Mouse (Mus musculus) midbrain, embryonic 11.5 days (tissue): ENCODE measurements around the gene Clcn2. TPM values are rescaled to one million over a fixed set of nuclear protein-coding genes. Genes with fewer than 3 reads are reported as not detected.

Source experiments
- ATAC-seq: fragments of 200-750 bp; cut with Nextera tagmentation; 2 replicates; pipeline ENCODE4 v1.8.0; 2017; ENCODE audit warnings: moderate TSS enrichment, moderate library complexity; ENCODE audit not compliant: low FRiP score
- DNase-seq: peaks from one replicate; pipeline ENCODE4 v3.0.0; 2015; ENCODE audit warnings: low spot score; ENCODE audit errors: missing footprints
- H3K27ac ChIP-seq: fragments of 300-500 bp; sonication (generic); 2 replicates; pipeline ENCODE4 v1.5.1; 2014; ENCODE audit warnings: low read depth, low read length
- H3K27me3 ChIP-seq: fragments of 300-500 bp; sonication (generic); 2 replicates; pipeline ENCODE4 v1.6.1; 2014; ENCODE audit warnings: mild to moderate bottlenecking, low read length, moderate library complexity, mixed read lengths; ENCODE audit not compliant: control insufficient read depth, insufficient read depth
- H3K36me3 ChIP-seq: fragments of 300-500 bp; sonication (generic); 2 replicates; pipeline ENCODE4 v1.6.1; 2014; ENCODE audit warnings: mild to moderate bottlenecking, low read length, moderate library complexity, mixed read lengths; ENCODE audit not compliant: control insufficient read depth, insufficient read depth
- H3K4me1 ChIP-seq: fragments of 300-500 bp; sonication (generic); 2 replicates; pipeline ENCODE4 v1.6.1; 2014; ENCODE audit warnings: low read length; ENCODE audit not compliant: control insufficient read depth, insufficient read depth
- H3K4me2 ChIP-seq: fragments of 300-500 bp; sonication (generic); 2 replicates; pipeline ENCODE4 v1.6.1; 2014; ENCODE audit warnings: mild to moderate bottlenecking, moderate library complexity
- H3K4me3 ChIP-seq: fragments of 300-500 bp; sonication (generic); 2 replicates; pipeline ENCODE4 v1.5.1; 2014; ENCODE audit warnings: low read depth, low read length
- H3K9ac ChIP-seq: fragments of 300-500 bp; sonication (generic); 2 replicates; pipeline ENCODE4 v1.6.1; 2014; ENCODE audit warnings: low read length
- H3K9me3 ChIP-seq: fragments of 300-500 bp; sonication (generic); 2 replicates; pipeline ENCODE4 v1.6.1; 2016; ENCODE audit warnings: low read length; ENCODE audit not compliant: control insufficient read depth
- WGBS: fragments of 180-500 bp; shearing (Covaris S2); extraction: QIAGEN DNeasy Blood & Tissue Kit; methylation state at CpG from one replicate; pipeline ENCODE4 v1.1.7; 2014; 5-methylcytosine and 5-hydroxymethylcytosine counted together
- polyA plus RNA-seq: library from polyadenylated mRNA; unstranded; fragments of >200 nt; fragmentation: Nextera tagmentation; extraction: Ambion mirVana; gene quantifications from 2 replicates; pipeline ENCODE4 v1.2.1, GENCODE M21; 2014

Clcn2 gene
- 15.1 and 16.0 TPM in 2 replicates for polyA plus RNA-seq

DNA sequence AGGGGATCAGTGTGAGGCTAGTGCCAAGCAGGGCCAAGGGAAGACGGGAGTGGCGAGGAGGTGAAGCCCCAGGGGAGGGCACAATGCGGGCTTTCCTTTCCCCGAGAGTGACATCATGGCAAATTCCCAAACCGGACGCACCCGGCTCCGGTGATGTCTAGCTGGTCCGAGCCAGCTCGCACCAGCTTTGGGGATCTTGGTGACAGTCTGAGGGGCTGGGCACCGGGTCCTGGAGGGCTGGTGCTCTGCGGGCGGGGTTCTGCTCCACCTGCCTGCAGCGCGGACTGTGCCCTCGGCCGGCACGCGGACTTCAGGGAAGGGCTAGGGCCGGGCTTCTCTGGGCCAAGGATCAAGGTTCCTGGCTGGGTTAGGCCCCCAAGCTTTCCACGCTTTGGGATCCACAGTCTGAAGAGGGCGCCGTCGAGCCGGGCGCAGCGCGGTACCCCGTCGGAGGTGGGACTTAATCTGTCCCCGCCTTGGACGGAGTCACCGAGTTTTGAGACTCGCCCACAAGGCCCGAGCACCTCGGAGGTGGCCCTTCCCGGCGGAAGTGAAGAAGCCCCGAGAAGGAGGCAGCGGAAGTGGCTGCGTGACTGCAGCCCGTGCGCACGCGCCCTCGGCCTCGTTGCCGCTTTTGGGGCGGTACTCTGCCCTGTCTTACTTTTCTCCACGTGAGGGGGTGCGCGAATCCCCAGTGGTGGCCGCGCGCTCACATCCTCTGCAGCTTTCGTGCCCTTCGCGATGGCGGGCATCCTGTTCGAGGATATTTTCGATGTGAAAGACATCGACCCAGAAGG, at the start of gene Clcn2, which contains the start of gene Polr2h:
Gene Clcn2, minus strand, starts transcription at position 566 of the 797 bp plus-strand sequence.
Gene Polr2h, plus strand, starts transcription at position 485 of the 797 bp plus-strand sequence.
- Histone ChIP-seq H3K4me3 (peak within 1 kb of the TSS; percentile 60), H3K9ac (peak within 1 kb of the TSS; percentile 80), H3K27me3 (no peaks in the 10 kb centered on the region), H3K36me3 (peaks cover 2% of the 10 kb centered on the region; the same call in 1 of the 2 replicates), H3K4me2 (peak within 1 kb of the TSS; percentile 73), H3K27ac (peak within 1 kb of the TSS; percentile 82), H3K9me3 (no peaks in the 10 kb centered on the region), H3K4me1 (peaks cover 27% of the 10 kb centered on the region)
- ATAC-seq (peak; percentile 79), DNase-seq (peak; percentile 98)
- under 1% methylated on average over 62 of the region's 62 CpGs for WGBS

DNA sequence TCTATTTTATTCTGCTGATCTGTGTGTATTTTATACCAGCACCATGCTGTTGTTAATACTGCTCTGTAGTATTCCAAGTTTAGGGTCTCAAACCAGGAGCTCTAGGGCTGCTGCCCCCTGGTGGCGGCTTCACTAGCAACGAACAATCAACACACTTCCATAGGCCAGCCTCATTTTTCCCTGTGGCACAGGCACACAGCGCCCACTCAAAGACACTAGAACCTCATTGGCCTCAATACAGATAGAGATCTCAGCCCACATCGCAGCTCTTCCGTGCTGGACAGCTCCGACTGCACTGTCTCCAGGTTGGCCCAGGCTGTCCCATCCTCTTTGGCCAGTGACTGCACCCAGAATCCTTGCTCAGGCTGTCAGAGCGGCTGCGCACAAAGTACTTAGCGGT, 47.7 kb upstream of the Clcn2 start:
- ATAC-seq: no peak
- H3K9ac ChIP-seq: no peak overlapping the region
- DNase-seq: peak; percentile 89
- WGBS: 49% methylated on average over 9 of the region's 9 CpGs
- no peaks in the 10 kb centered on the region for H3K4me1 ChIP-seq
- no peak overlapping the region for H3K4me2 ChIP-seq
- H3K36me3 ChIP-seq: no peaks in the 10 kb centered on the region
- no peak overlapping the region for H3K27ac ChIP-seq
- H3K4me3 ChIP-seq: no peak overlapping the region
- no peaks in the 10 kb centered on the region for H3K27me3 ChIP-seq
- H3K9me3 ChIP-seq: no peaks in the 10 kb centered on the region

DNA sequence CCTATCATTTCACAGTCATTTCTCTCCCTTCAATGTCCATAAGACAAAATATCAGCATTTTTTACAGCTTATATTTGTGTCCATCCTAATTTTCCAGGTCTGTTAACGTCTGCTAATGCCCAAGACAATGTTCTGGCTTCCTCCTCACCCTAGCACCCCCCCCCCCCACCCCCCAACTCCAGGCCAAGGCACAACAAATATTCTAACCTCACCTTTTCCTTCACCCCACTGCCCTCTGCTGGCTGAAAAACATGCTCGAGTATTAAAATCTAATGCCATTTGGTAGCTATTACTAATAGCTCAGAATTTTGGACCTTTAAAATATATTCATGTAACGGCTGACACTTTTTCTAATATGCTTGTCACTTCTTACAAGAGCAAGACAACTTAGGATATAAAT, 44.1 kb upstream of the Clcn2 start:
- no peaks in the 10 kb centered on the region for H3K9me3 ChIP-seq
- no peaks in the 10 kb centered on the region for H3K4me1 ChIP-seq
- no peak overlapping the region for H3K4me2 ChIP-seq
- no peak overlapping the region for H3K4me3 ChIP-seq
- no peak for DNase-seq
- H3K9ac ChIP-seq: no peak overlapping the region
- no peaks in the 10 kb centered on the region for H3K36me3 ChIP-seq
- no peaks in the 10 kb centered on the region for H3K27me3 ChIP-seq
- WGBS: 14% methylated on average over 3 of the region's 3 CpGs
- no peak for ATAC-seq
- H3K27ac ChIP-seq: no peak overlapping the region

DNA sequence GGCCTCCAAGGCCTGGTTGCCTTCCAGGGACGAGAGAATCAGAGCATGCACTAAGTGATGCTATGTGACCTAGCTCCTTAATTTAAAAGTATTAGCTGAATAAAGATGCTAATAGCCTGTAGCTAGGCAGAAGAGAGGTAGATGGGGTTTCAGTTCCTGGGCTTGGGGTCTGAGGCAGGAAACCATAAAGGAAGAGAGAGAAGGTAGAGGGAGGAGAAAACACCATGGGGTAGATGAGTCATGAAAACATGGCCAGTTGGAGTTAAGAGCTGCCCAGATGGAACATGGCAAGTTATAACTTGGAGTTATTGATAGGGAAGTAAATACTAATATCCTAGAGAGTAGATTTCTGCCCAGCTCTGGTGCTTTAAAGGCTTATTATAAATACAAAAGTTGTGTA, 39.8 kb upstream of the Clcn2 start:
- no peaks in the 10 kb centered on the region for H3K9me3 ChIP-seq
- no peaks in the 10 kb centered on the region for H3K36me3 ChIP-seq
- H3K4me1 ChIP-seq: no peaks in the 10 kb centered on the region
- DNase-seq (no peak), ATAC-seq (no peak)
- H3K4me3 ChIP-seq: no peak overlapping the region
- 75% methylated on average over 1 of the region's 1 CpGs for WGBS
- H3K4me2 ChIP-seq: no peak overlapping the region
- no peak overlapping the region for H3K27ac ChIP-seq
- H3K9ac ChIP-seq: no peak overlapping the region
- no peaks in the 10 kb centered on the region for H3K27me3 ChIP-seq

GRCm38 (mm10) chr16:20756052-20756451, 38.5 kb upstream of the Clcn2 start:
- Histone ChIP-seq H3K27me3 (no peaks in the 10 kb centered on the region), H3K4me3 (no peak overlapping the region), H3K4me2 (no peak overlapping the region), H3K9me3 (no peaks in the 10 kb centered on the region), H3K27ac (no peak overlapping the region), H3K36me3 (no peaks in the 10 kb centered on the region), H3K4me1 (no peaks in the 10 kb centered on the region), H3K9ac (no peak overlapping the region)
- ATAC-seq: no peak
- no peak for DNase-seq
- WGBS: 91% methylated on average over 5 of the region's 5 CpGs

GRCm38 (mm10) chr16:20750518-20750917, 33.0 kb upstream of the Clcn2 start:
- no peak for DNase-seq
- H3K9ac ChIP-seq: no peak overlapping the region
- no peaks in the 10 kb centered on the region for H3K9me3 ChIP-seq
- no peak overlapping the region for H3K4me2 ChIP-seq
- no peaks in the 10 kb centered on the region for H3K36me3 ChIP-seq
- no peak overlapping the region for H3K27ac ChIP-seq
- ATAC-seq: no peak
- H3K27me3 ChIP-seq: no peaks in the 10 kb centered on the region
- 60% methylated on average over 8 of the region's 8 CpGs for WGBS
- no peak overlapping the region for H3K4me3 ChIP-seq
- no peaks in the 10 kb centered on the region for H3K4me1 ChIP-seq

DNA sequence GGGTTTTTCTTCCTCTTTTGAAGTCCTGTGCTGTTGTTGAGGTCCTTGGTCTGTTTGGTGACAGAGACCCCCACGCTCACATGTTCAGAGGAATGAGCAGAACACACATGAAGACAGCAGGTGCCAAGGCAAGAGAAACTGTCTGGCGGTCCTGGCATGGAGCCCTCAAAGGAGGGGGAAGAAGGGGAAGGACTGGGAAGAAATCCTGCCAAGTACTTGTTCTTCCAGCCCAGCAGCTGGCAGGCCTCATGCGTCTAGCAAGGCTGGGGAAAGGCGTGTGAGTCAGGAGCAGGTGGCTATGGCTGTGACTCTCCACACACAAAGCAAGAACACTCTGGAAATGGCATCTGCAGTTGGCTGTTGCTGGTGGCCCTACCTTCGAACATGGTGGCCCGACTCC, 29.1 kb upstream of the Clcn2 start:
- no peaks in the 10 kb centered on the region for H3K4me1 ChIP-seq
- H3K27ac ChIP-seq: no peak overlapping the region
- no peaks in the 10 kb centered on the region for H3K27me3 ChIP-seq
- no peak for ATAC-seq
- H3K9me3 ChIP-seq: no peaks in the 10 kb centered on the region
- no peaks in the 10 kb centered on the region for H3K36me3 ChIP-seq
- H3K9ac ChIP-seq: no peak overlapping the region
- no peak overlapping the region for H3K4me3 ChIP-seq
- 90% methylated on average over 6 of the region's 6 CpGs for whole genome bisulfite sequencing
- DNase-seq: no peak
- no peak overlapping the region for H3K4me2 ChIP-seq

GRCm38 (mm10) chr16:20739845-20740244, 22.3 kb upstream of the Clcn2 start:
- Histone ChIP-seq H3K4me2 (no peak overlapping the region), H3K9me3 (no peaks in the 10 kb centered on the region), H3K9ac (no peak overlapping the region), H3K27me3 (peaks cover 12% of the 10 kb centered on the region), H3K27ac (no peak overlapping the region), H3K4me1 (no peaks in the 10 kb centered on the region), H3K4me3 (no peak overlapping the region), H3K36me3 (no peaks in the 10 kb centered on the region)
- no peak for DNase-seq
- WGBS: 93% methylated on average over 9 of the region's 9 CpGs
- ATAC-seq: no peak

DNA sequence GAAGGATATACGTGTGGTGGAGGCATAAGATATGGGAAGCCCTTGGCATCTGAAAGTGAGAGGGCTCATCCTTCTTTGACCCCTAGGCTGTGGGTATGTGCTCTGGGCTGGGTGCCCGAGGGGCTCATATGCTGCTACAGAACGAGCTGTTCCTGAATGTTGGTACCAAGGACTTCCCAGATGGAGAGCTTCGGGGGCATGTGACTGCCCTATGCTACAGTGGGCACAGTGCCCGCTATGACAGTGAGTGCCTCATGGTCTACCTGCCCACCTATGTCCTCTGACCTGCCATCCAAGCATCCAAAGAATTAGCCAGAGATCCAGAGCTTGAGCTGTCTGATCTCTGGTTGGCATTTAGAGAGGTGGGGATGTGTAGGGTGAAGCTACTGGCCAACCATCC, 19.3 kb upstream of the Clcn2 start:
- DNase-seq: no peak
- no peaks in the 10 kb centered on the region for H3K9me3 ChIP-seq
- H3K4me3 ChIP-seq: no peak overlapping the region
- peaks cover 18% of the 10 kb centered on the region for H3K4me1 ChIP-seq
- H3K9ac ChIP-seq: no peak overlapping the region
- 89% methylated on average over 5 of the region's 5 CpGs for WGBS
- H3K4me2 ChIP-seq: no peak overlapping the region
- peaks cover 27% of the 10 kb centered on the region for H3K27me3 ChIP-seq
- H3K27ac ChIP-seq: no peak overlapping the region
- H3K36me3 ChIP-seq: no peaks in the 10 kb centered on the region
- ATAC-seq: no peak
